Mouse (Mus musculus): Measurements from ENCODE around the gene Isoc2a.
"Not testable (repeated sequence)": the region's sequence is repeated elsewhere in the genome, so short reads cannot be mapped to it uniquely, and the experiment has no call there.

Isoc2a gene

GRCm38 (mm10) chr7:4865579-4866493, 11.1 kb upstream of the Isoc2a start:
- peak; percentile 94 to 99 for DNase-seq

- DNase-seq = no peak
Measured at GRCm38 (mm10) chr7:4866631-4867180, 10.2 kb upstream of the Isoc2a start.

- no peak for DNase-seq
Measured at GRCm38 (mm10) chr7:4870133-4870532, 6.8 kb upstream of the Isoc2a start, which contains the start of gene Isoc2b. TSS of gene Isoc2b (minus strand) at chr7:4870258.

GRCm38 (mm10) chr7:4877226-4877625, 273 bp downstream of the Isoc2a start:
- no peak for DNase-seq

- DNase-seq = no peak
Measured at GRCm38 (mm10) chr7:4878186-4878585, 1.2 kb downstream of the Isoc2a start.

- DNase-seq = not testable (repeated sequence)
Measured at GRCm38 (mm10) chr7:4879036-4879435, 2.1 kb downstream of the Isoc2a start.

GRCm38 (mm10) chr7:4886680-4887079, 9.7 kb downstream of the Isoc2a start:
- no peak for DNase-seq

DNA sequence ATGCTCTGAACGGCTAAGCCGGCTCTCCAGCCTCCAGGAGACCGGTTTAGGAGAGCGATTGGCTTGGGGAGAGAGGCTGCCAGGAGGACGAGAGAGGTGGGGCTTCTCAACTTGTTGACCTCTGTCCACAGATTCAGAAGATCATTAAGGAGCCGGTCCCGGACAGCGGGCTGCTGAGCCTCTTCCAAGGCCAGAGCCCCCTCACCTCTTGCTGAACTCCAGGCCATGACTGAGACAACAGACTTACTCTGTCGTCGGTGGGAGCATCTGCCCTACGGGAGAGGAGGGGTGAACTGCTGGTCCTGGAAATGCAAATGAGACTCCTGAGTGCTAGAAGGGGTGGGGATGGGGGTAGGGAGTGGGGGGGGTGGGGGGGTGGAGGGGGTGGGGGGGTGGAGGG, 18.2 kb downstream of the Isoc2a start:
- DNase-seq = no peak

DNA sequence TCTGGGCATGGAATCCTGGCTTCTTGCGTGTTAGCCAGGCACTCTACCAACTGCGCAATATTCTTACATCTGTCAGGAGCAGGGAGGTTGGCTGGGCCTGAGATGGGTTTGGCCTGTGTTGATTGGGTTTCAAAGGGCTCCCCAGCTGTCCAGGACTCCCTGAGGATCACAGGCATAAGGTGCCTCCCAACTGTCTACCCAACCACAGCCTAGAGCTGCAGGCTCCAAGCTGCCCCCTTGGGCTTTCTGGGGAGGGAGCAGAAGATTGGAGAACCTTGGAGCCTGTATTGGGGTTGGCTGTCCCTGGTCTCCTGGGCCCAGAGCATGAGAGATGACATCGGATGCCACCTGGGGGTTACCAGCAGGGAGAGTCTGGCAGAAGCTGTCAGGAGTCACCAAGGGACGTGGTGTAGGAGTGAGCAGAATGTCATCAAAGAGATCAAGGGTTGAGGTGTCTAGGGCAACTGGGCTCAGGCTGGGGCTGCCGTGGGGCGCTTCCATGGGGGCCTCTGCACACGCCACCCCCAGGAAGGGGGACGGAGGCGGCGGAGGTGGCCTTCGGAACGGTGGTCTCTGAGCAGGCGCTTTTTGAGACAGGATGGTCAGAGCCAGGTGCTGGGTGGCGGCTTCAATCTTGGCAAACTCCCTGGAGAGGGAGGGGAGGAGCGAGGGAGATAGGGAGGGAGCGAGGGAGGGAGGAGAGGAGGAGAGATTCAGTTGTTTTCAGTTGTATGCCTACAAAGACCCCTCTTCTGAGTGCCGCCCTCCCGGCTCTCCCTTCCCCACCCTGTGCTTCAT, 22.1 kb downstream of the Isoc2a start:
- DNase-seq = peak in 1 of 2 experiments; percentile 42

- DNase-seq = peak in 1 of 2 experiments; percentile 24
Measured at GRCm38 (mm10) chr7:4899649-4900522, 22.9 kb downstream of the Isoc2a start.

DNA sequence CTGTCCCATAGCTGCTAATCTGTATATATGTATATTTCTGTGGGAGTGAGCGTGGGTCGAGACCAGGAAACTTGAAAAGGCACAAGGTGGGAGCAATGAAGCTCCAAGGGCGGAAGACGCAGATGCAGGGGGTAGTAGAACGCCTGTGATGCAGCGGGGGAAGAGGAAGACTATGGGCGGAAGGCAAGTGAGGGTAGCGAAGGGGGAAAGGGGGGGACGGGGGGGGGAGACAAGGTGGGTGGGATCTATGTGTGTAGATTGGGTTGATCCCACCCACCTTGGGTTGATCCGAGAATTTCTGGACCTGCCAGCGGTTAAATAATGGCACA, 23.5 kb downstream of the Isoc2a start:
- DNase-seq = no peak

- DNase-seq = no peak
Measured at GRCm38 (mm10) chr7:4901171-4901570, 24.2 kb downstream of the Isoc2a start.

GRCm38 (mm10) chr7:4902404-4902803, 25.5 kb downstream of the Isoc2a start:
- no peak for DNase-seq

DNA sequence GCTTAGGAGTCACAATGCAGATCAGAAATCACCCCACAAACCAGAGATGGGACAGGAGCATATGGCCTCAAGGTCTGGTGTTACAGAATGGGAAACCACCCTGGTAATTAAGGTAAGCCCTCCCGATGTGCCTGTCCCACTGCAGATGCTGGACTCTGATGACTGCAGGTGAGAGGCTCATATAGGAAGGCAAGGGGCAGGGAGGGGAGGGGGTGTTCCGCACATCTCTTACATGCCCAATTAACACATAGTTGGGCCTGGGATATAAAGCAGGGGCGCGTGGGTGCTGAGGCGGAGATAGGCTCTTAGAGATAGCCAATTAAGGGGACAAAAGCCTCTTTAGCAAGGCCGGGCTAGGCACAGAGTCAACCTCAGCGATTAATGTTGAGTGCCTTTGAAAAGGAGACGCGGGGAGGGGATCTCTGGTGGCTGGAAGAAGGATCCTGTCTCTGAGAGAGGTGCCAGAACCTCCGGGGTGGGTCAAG, 29.6 kb downstream of the Isoc2a start, which contains the start of gene Gm36210:
Gene Gm36210 (minus strand): TSS at position 51 of the 485 bp plus-strand sequence.
- DNase-seq = no peak

- peak in 1 of 2 experiments; percentile 65 for DNase-seq
Measured at GRCm38 (mm10) chr7:4911561-4911960, 34.6 kb downstream of the Isoc2a start.

- DNase-seq = no peak
Measured at GRCm38 (mm10) chr7:4912248-4912647, 35.3 kb downstream of the Isoc2a start.

GRCm38 (mm10) chr7:4915007-4915665, 38.2 kb downstream of the Isoc2a start, which contains the start of gene Zfp628:
TSS of gene Zfp628 (plus strand) at chr7:4915217.
- DNase-seq = peak; percentile 93 to 97

GRCm38 (mm10) chr7:4915669-4916416, 38.9 kb downstream of the Isoc2a start:
- DNase-seq = peak; percentile 51 to 62

DNA sequence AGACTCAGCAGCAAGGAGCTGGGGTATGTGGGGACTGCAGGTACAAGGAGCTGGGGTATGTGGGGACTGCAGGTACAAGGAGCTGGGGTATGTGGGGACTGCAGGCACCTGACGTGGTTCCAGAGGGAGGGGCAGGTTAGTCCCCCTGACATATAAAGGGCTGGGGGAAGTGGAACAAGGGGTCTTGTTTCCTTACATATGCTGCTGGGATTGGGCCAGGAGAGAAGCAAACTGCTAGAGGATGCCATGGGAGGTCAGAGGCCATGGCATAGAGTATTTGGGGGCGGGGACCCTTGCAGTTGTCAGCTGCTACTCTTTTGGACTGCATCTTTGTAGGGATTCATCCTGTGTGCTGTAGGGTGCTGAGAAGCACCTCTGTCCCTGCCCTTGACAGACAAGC, 40.5 kb downstream of the Isoc2a start:
- no peak for DNase-seq

GRCm38 (mm10) chr7:4918681-4919080, 41.7 kb downstream of the Isoc2a start:
- no peak for DNase-seq

- no peak for DNase-seq
Measured at GRCm38 (mm10) chr7:4919096-4919495, 42.1 kb downstream of the Isoc2a start.

Data from cerebellum, adult 18-20 months (tissue).